ENCODE assay signal across 8 mouse cellular contexts in genomic region chr3:95632648-95633588, GRCm38 (mm10). TPM values are rescaled to one million over a fixed set of nuclear protein-coding genes. Genes with fewer than 3 reads are reported as not detected.
A peak's percentile ranks its signal among the peaks of the same experiment; 100 is the strongest.
DNase-seq lines count a peak whose midpoint lies in the region; ATAC-seq and TF ChIP-seq lines count a peak whose summit lies in the region.

No protein-coding gene starts in this region.

- no peak for DNase-seq in heart, adult 2 months
- DNase-seq in heart, postnatal 14 days: no peak
- DNase-seq in spleen, adult 2 months (ENCODE audit: low read depth in 1 of 2, low spot score in 2 of 2): no peak
- no peak for DNase-seq in spleen, postnatal 14 days (ENCODE audit: low spot score in 2 of 2)
- peak; percentile 53 for DNase-seq in heart, postnatal 0 days (ENCODE audit: low spot score)
- no peak for DNase-seq in stomach, postnatal 0 days (ENCODE audit: low spot score)
- DNase-seq in urinary bladder, postnatal 36 days (ENCODE audit: low spot score in 2 of 2): no peak
- DNase-seq in layer of hippocampus, adult 8-10 months (ENCODE audit: low spot score in 2 of 2): no peak

- peaks cover 11% of the 10 kb centered on the region for H3K36me3 ChIP-seq in heart, adult 2 months (ENCODE audit: control insufficient read depth, insufficient read depth, low read length)
- H3K36me3 ChIP-seq in spleen, adult 2 months (ENCODE audit: control insufficient read depth, insufficient read depth, low read length): peaks cover 34% of the 10 kb centered on the region
- peaks cover 79% of the 10 kb centered on the region for H3K36me3 ChIP-seq in heart, postnatal 0 days (replicated peaks; ENCODE audit: control insufficient read depth, insufficient read depth, low read length)
- H3K36me3 ChIP-seq in stomach, postnatal 0 days (ENCODE audit: control insufficient read depth, insufficient read depth, low read length): peaks cover 34% of the 10 kb centered on the region

- peaks cover 7% of the 10 kb centered on the region for H3K4me1 ChIP-seq in heart, adult 2 months (ENCODE audit: control insufficient read depth, insufficient read depth, low read length)
- peaks cover 5% of the 10 kb centered on the region; the same call in 1 of the 2 replicates for H3K4me1 ChIP-seq in spleen, adult 2 months (ENCODE audit: control insufficient read depth, insufficient read depth, insufficient read length)
- H3K4me1 ChIP-seq in heart, postnatal 0 days (ENCODE audit: control insufficient read depth, insufficient read depth): no peaks in the 10 kb centered on the region
- H3K4me1 ChIP-seq in stomach, postnatal 0 days (replicated peaks; ENCODE audit: control insufficient read depth, insufficient read depth): no peaks in the 10 kb centered on the region

- TF ChIP-seq CTCF in heart, adult 2 months (IDR thresholded peaks at IDR 0.05): peak; percentile 81
- TF ChIP-seq CTCF in spleen, adult 2 months (IDR thresholded peaks at IDR 0.05; ENCODE audit: extremely low read depth, insufficient read depth, insufficient read length, insufficient replicate concordance): peak; percentile 24; the same call in 1 of the 2 replicates
- TF ChIP-seq CTCF in heart, postnatal 0 days (IDR thresholded peaks at IDR 0.05; ENCODE audit: low read depth): peak; percentile 68
- peak; percentile 80 for TF ChIP-seq CTCF in stomach, postnatal 0 days (IDR thresholded peaks at IDR 0.05; ENCODE audit: low read depth)

- no peaks in the 10 kb centered on the region for H3K27me3 ChIP-seq in heart, adult 2 months (ENCODE audit: control insufficient read depth, insufficient read depth, low read length)
- H3K27me3 ChIP-seq in spleen, adult 2 months (ENCODE audit: control insufficient read depth, insufficient read depth, low read length): no peaks in the 10 kb centered on the region
- H3K27me3 ChIP-seq in heart, postnatal 0 days (ENCODE audit: control insufficient read depth, insufficient read depth, low read length): no peaks in the 10 kb centered on the region
- no peaks in the 10 kb centered on the region for H3K27me3 ChIP-seq in stomach, postnatal 0 days (ENCODE audit: control insufficient read depth, insufficient read depth, low read length)

- no peak overlapping the region for H3K9ac ChIP-seq in heart, adult 2 months (ENCODE audit: low read depth, low read length)
- 0 out of 2 replicates have a peak overlapping the region, but pooled peaks have one; percentile 11 for H3K9ac ChIP-seq in heart, postnatal 0 days (replicated peaks; ENCODE audit: low read depth, low read length)
- no peak overlapping the region for H3K9ac ChIP-seq in stomach, postnatal 0 days (ENCODE audit: low read length)

- H3K4me2 ChIP-seq in heart, postnatal 0 days (ENCODE audit: low read depth, low read length): no peak overlapping the region
- no peak overlapping the region for H3K4me2 ChIP-seq in stomach, postnatal 0 days (replicated peaks; ENCODE audit: low read depth)

- peak overlapping the region; percentile 65 for H3K27ac ChIP-seq in heart, adult 2 months
- H3K27ac ChIP-seq in spleen, adult 2 months (ENCODE audit: insufficient read depth, low read length): peak overlapping the region; percentile 63
- peak overlapping the region; percentile 45 for H3K27ac ChIP-seq in heart, postnatal 0 days (ENCODE audit: low read depth)
- peak overlapping the region; percentile 18; the same call in 1 of the 2 replicates for H3K27ac ChIP-seq in stomach, postnatal 0 days (replicated peaks)

- intact Hi-C loops in heart, adult 2 months (cut with DNase I): loop anchor here (1.0 to 5.0 kb wide), 4 partner anchors 43 to 138 kb away; no protein-coding TSS in a partner anchor
- intact Hi-C loops in heart, postnatal 14 days (cut with DNase I): loop anchor here (1.0 to 5.0 kb wide), 4 partner anchors 43 to 184 kb away; partner anchors contain the start of gene Rprd2

- WGBS in heart, adult 2 months: 56% methylated on average over 12 of the region's 12 CpGs
- WGBS in spleen, adult 2 months: 72% methylated on average over 12 of the region's 12 CpGs
- WGBS in heart, postnatal 0 days: 58% methylated on average over 12 of the region's 12 CpGs
- WGBS in stomach, postnatal 0 days: 66% methylated on average over 12 of the region's 12 CpGs

- no peaks in the 10 kb centered on the region for H3K9me3 ChIP-seq in heart, postnatal 0 days (replicated peaks; ENCODE audit: control insufficient read depth, low read length)
- no peaks in the 10 kb centered on the region for H3K9me3 ChIP-seq in stomach, postnatal 0 days (ENCODE audit: control insufficient read depth, low read length)

- no peak for TF ChIP-seq EP300 in heart, adult 2 months (IDR thresholded peaks at IDR 0.05; ENCODE audit: insufficient read depth, low read depth, low read length)
- 0 out of 2 replicates have a peak, but pooled peaks have one; percentile 26 for TF ChIP-seq EP300 in heart, postnatal 0 days (IDR thresholded peaks at IDR 0.05; ENCODE audit: low read depth)
- no peak for TF ChIP-seq EP300 in stomach, postnatal 0 days (optimal IDR thresholded peaks at IDR 0.05)

- H3K79me2 ChIP-seq in heart, adult 2 months (replicated peaks; ENCODE audit: control insufficient read depth, insufficient read depth, low read length): peaks cover 1% of the 10 kb centered on the region; the same call in 1 of the 2 replicates

- no peak overlapping the region for H3K4me3 ChIP-seq in heart, adult 2 months
- no peak overlapping the region for H3K4me3 ChIP-seq in spleen, adult 2 months (ENCODE audit: extremely low read depth, insufficient read depth, insufficient read length)
- no peak overlapping the region for H3K4me3 ChIP-seq in heart, postnatal 0 days (ENCODE audit: low read depth, low read length)
- H3K4me3 ChIP-seq in stomach, postnatal 0 days (ENCODE audit: low read depth, low read length): no peak overlapping the region

- TF ChIP-seq POLR2A in heart, adult 2 months (IDR thresholded peaks at IDR 0.05; ENCODE audit: insufficient read depth, low read depth, low read length): 0 out of 2 replicates have a peak, but pooled peaks have one; percentile 10
- TF ChIP-seq POLR2A in spleen, adult 2 months (IDR thresholded peaks at IDR 0.05; ENCODE audit: low read depth, low read length): no peak

- ATAC-seq in heart, postnatal 0 days (ENCODE audit: insufficient read depth, low read depth): peak; percentile 62; the same call in 1 of the 2 replicates
- no peak for ATAC-seq in stomach, postnatal 0 days (ENCODE audit: low FRiP score, low TSS enrichment)

RNA-seq across cellular contexts. Expression of gene Ensa, which starts 8.1 kb away (rescaled TPM):
- 10 to 100 TPM; 71.5 to 77.7 TPM for total RNA-seq in heart, adult 2 months (2021)
- 17.4 and 28.3 TPM in 2 replicates for polyA plus RNA-seq in heart, adult 2 months (2012; rRNA removed)
- 10 to 100 TPM; 62.5 to 63.7 TPM for total RNA-seq in heart, postnatal 14 days (2021)
- 8.3 and 10.4 TPM in 2 replicates for polyA plus RNA-seq in spleen, adult 2 months (2012; rRNA removed)
- 43.3 and 49.6 TPM in 2 replicates for total RNA-seq in heart, postnatal 0 days (2014; rRNA removed; ENCODE audit: low replicate concordance)
- polyA plus RNA-seq in heart, postnatal 0 days (2015; fragmentation: Nextera tagmentation; extraction: Ambion mirVana): 38.5 and 40.6 TPM in 2 replicates
- polyA plus RNA-seq in stomach, postnatal 0 days (2015; fragmentation: Nextera tagmentation; extraction: Ambion mirVana): 42.3 and 44.2 TPM in 2 replicates
- 100 to 1,000 TPM; 286 to 320 (median 297) TPM for total RNA-seq in layer of hippocampus, adult 8-10 months (2022)

RNA-seq across cellular contexts. Expression of gene Mcl1, which starts 25.7 kb away (rescaled TPM):
- 100 to 1,000 TPM; 134 to 139 TPM for total RNA-seq in heart, adult 2 months (2021)
- polyA plus RNA-seq in heart, adult 2 months (2012; rRNA removed): 39.1 and 64.4 TPM in 2 replicates
- 100 to 1,000 TPM; 161 to 165 TPM for total RNA-seq in heart, postnatal 14 days (2021)
- 169 and 276 TPM in 2 replicates for polyA plus RNA-seq in spleen, adult 2 months (2012; rRNA removed)
- total RNA-seq in heart, postnatal 0 days (2014; rRNA removed; ENCODE audit: low replicate concordance): 213 and 278 TPM in 2 replicates
- 50.1 and 51.9 TPM in 2 replicates for polyA plus RNA-seq in heart, postnatal 0 days (2015; fragmentation: Nextera tagmentation; extraction: Ambion mirVana)
- 57.9 and 59.2 TPM in 2 replicates for polyA plus RNA-seq in stomach, postnatal 0 days (2015; fragmentation: Nextera tagmentation; extraction: Ambion mirVana)
- 10 to 100 TPM; 55.1 to 73.6 (median 61.1) TPM for total RNA-seq in layer of hippocampus, adult 8-10 months (2022)

RNA-seq across cellular contexts. Expression of gene Golph3l, which starts 44.2 kb away (rescaled TPM):
- 10 to 100 TPM; 15.6 to 17.8 TPM for total RNA-seq in heart, adult 2 months (2021)
- 6.0 and 11.5 TPM in 2 replicates for polyA plus RNA-seq in heart, adult 2 months (2012; rRNA removed)
- 10 to 100 TPM; 19.8 to 20.5 TPM for total RNA-seq in heart, postnatal 14 days (2021)
- polyA plus RNA-seq in spleen, adult 2 months (2012; rRNA removed): 3.3 and 3.8 TPM in 2 replicates
- total RNA-seq in heart, postnatal 0 days (2014; rRNA removed; ENCODE audit: low replicate concordance): 11.2 and 15.2 TPM in 2 replicates
- 18.0 and 21.0 TPM in 2 replicates for polyA plus RNA-seq in heart, postnatal 0 days (2015; fragmentation: Nextera tagmentation; extraction: Ambion mirVana)
- polyA plus RNA-seq in stomach, postnatal 0 days (2015; fragmentation: Nextera tagmentation; extraction: Ambion mirVana): 24.1 and 25.6 TPM in 2 replicates
- total RNA-seq in layer of hippocampus, adult 8-10 months (2022): 10 to 100 TPM; 20.3 to 27.0 (median 21.9) TPM

RNA-seq across cellular contexts. Expression of gene Adamtsl4, which starts 54.8 kb away (rescaled TPM):
- 10 to 100 TPM; 39.2 to 51.4 TPM for total RNA-seq in heart, adult 2 months (2021)
- polyA plus RNA-seq in heart, adult 2 months (2012; rRNA removed): 36.2 and 46.2 TPM in 2 replicates
- 10 to 100 TPM; 48.3 to 57.2 TPM for total RNA-seq in heart, postnatal 14 days (2021)
- 7.9 and 8.1 TPM in 2 replicates for polyA plus RNA-seq in spleen, adult 2 months (2012; rRNA removed)
- total RNA-seq in heart, postnatal 0 days (2014; rRNA removed; ENCODE audit: low replicate concordance): 20.2 and 23.8 TPM in 2 replicates
- polyA plus RNA-seq in heart, postnatal 0 days (2015; fragmentation: Nextera tagmentation; extraction: Ambion mirVana): 7.5 and 11.2 TPM in 2 replicates
- 9.4 and 10.4 TPM in 2 replicates for polyA plus RNA-seq in stomach, postnatal 0 days (2015; fragmentation: Nextera tagmentation; extraction: Ambion mirVana)
- total RNA-seq in layer of hippocampus, adult 8-10 months (2022): 10 to 100 TPM in 2 of 4 experiments, 1 to 10 TPM in 2; 5.2 to 17.9 (median 10.4) TPM

Comparison
In these comparisons a context has a peak if more than half of its experiments do, and no peak if none do; other contexts are left out.
1. CTCF ChIP-seq: peak in every context shown above with its lines; median percentile 81 in heart, adult 2 months; 80 in stomach, postnatal 0 days; 68 in heart, postnatal 0 days; 24 in spleen, adult 2 months.